8 mouse cellular contexts compared by ENCODE assay signal in genomic region chr13:24937839-24938166, GRCm38 (mm10). TPM values are rescaled to one million over a fixed set of nuclear protein-coding genes. Genes with fewer than 3 reads are reported as not detected.
DNase-seq lines count a peak whose midpoint lies in the region; ATAC-seq and TF ChIP-seq lines count a peak whose summit lies in the region.

No protein-coding gene starts in this region.

- TF ChIP-seq EP300 in lung, postnatal 0 days (IDR thresholded peaks at IDR 0.05), result no peak

- no peak for TF ChIP-seq POLR2A in limb, embryonic 14.5 days (IDR thresholded peaks at IDR 0.05; ENCODE audit: borderline replicate concordance, extremely low read depth, insufficient read depth, insufficient read length)

- TF ChIP-seq CTCF in lung, postnatal 0 days (IDR thresholded peaks at IDR 0.05), result no peak

- no peak for ATAC-seq in lung, postnatal 0 days
- ATAC-seq in forebrain, embryonic 11.5 days (replicated peaks; ENCODE audit: low FRiP score), result peak; percentile 45
- ATAC-seq in limb, embryonic 14.5 days (ENCODE audit: low FRiP score, low read depth), result peak; percentile 58; the same call in 1 of the 2 replicates
- no peak for ATAC-seq in stomach, embryonic 14.5 days (ENCODE audit: insufficient number of reproducible peaks, insufficient read depth, low FRiP score, low read depth)

- DNase-seq in lung, postnatal 0 days (ENCODE audit: low spot score), result peak; percentile 9
- no peak for DNase-seq in lung, postnatal 25 days (ENCODE audit: low spot score)
- DNase-seq in forebrain, embryonic 11.5 days (ENCODE audit: low spot score), result no peak
- DNase-seq in limb, embryonic 14.5 days (ENCODE audit: low spot score), result no peak
- DNase-seq in adipocyte (ENCODE audit: low spot score), result no peak
- no peak for DNase-seq in embryo, embryonic 11 days
- DNase-seq in thymus, postnatal 25 days, result no peak

- peak overlapping the region; percentile 86 for H3K9ac ChIP-seq in lung, postnatal 0 days (replicated peaks; ENCODE audit: low read depth)
- peak overlapping the region; percentile 92 for H3K9ac ChIP-seq in forebrain, embryonic 11.5 days (ENCODE audit: low read length)
- H3K9ac ChIP-seq in limb, embryonic 14.5 days (ENCODE audit: low read depth, low read length, severe bottlenecking), result peak overlapping the region; percentile 92
- peak overlapping the region; percentile 87 for H3K9ac ChIP-seq in stomach, embryonic 14.5 days (replicated peaks; ENCODE audit: low read depth, low read length)

- peak overlapping the region; percentile 79 for H3K4me2 ChIP-seq in lung, postnatal 0 days (replicated peaks; ENCODE audit: low read depth, low read length)
- H3K4me2 ChIP-seq in forebrain, embryonic 11.5 days (ENCODE audit: low read depth, low read length, severe bottlenecking), result peak overlapping the region; percentile 88
- H3K4me2 ChIP-seq in limb, embryonic 14.5 days (replicated peaks; ENCODE audit: low read depth, low read length, severe bottlenecking), result peak overlapping the region; percentile 73
- H3K4me2 ChIP-seq in stomach, embryonic 14.5 days (replicated peaks; ENCODE audit: low read depth, low read length), result peak overlapping the region; percentile 73

- 15% methylated on average over 12 of the region's 12 CpGs for WGBS in lung, postnatal 0 days
- 17% methylated on average over 12 of the region's 12 CpGs for WGBS in forebrain, embryonic 11.5 days
- 19% methylated on average over 12 of the region's 12 CpGs for WGBS in limb, embryonic 14.5 days
- WGBS in stomach, embryonic 14.5 days, result 22% methylated on average over 12 of the region's 12 CpGs

- H3K4me1 ChIP-seq in lung, postnatal 0 days (ENCODE audit: insufficient read depth, low read depth, low read length), result no peaks in the 10 kb centered on the region
- 0 out of 2 replicates have a peak, but pooled peaks cover 2% of the 10 kb centered on the region for H3K4me1 ChIP-seq in forebrain, embryonic 11.5 days (replicated peaks; ENCODE audit: control insufficient read depth, insufficient read depth, low read length)
- peaks cover 6% of the 10 kb centered on the region for H3K4me1 ChIP-seq in limb, embryonic 14.5 days (ENCODE audit: control insufficient read depth, insufficient read depth, low read length)
- no peaks in the 10 kb centered on the region for H3K4me1 ChIP-seq in stomach, embryonic 14.5 days (ENCODE audit: control insufficient read depth, insufficient read depth, low read length)

- peak overlapping the region; percentile 75; the same call in 1 of the 2 replicates for H3K27ac ChIP-seq in lung, postnatal 0 days (ENCODE audit: low read length)
- H3K27ac ChIP-seq in forebrain, embryonic 11.5 days (ENCODE audit: low read depth, low read length), result no peak overlapping the region
- H3K27ac ChIP-seq in limb, embryonic 14.5 days (replicated peaks; ENCODE audit: low read depth, low read length), result no peak overlapping the region
- H3K27ac ChIP-seq in stomach, embryonic 14.5 days (ENCODE audit: low read length), result peak overlapping the region; percentile 91; the same call in 1 of the 2 replicates

- H3K36me3 ChIP-seq in lung, postnatal 0 days (ENCODE audit: insufficient read depth, low read length), result no peaks in the 10 kb centered on the region
- no peaks in the 10 kb centered on the region for H3K36me3 ChIP-seq in forebrain, embryonic 11.5 days (ENCODE audit: control insufficient read depth, insufficient read depth, low read length)
- no peaks in the 10 kb centered on the region for H3K36me3 ChIP-seq in limb, embryonic 14.5 days (ENCODE audit: control insufficient read depth, insufficient read depth, low read length)
- H3K36me3 ChIP-seq in stomach, embryonic 14.5 days (ENCODE audit: control insufficient read depth, insufficient read depth, low read length), result no peaks in the 10 kb centered on the region

- H3K27me3 ChIP-seq in lung, postnatal 0 days (replicated peaks; ENCODE audit: insufficient read depth, low read length), result no peaks in the 10 kb centered on the region
- H3K27me3 ChIP-seq in forebrain, embryonic 11.5 days (ENCODE audit: control insufficient read depth, insufficient read depth, low read length), result no peaks in the 10 kb centered on the region
- H3K27me3 ChIP-seq in limb, embryonic 14.5 days (ENCODE audit: control insufficient read depth, insufficient read depth, low read length), result no peaks in the 10 kb centered on the region
- no peaks in the 10 kb centered on the region for H3K27me3 ChIP-seq in stomach, embryonic 14.5 days (ENCODE audit: control insufficient read depth, insufficient read depth, low read length)

- H3K9me3 ChIP-seq in lung, postnatal 0 days (ENCODE audit: low read length), result no peaks in the 10 kb centered on the region
- H3K9me3 ChIP-seq in forebrain, embryonic 11.5 days (ENCODE audit: control insufficient read depth, low read length), result no peaks in the 10 kb centered on the region
- H3K9me3 ChIP-seq in limb, embryonic 14.5 days (ENCODE audit: control insufficient read depth, low read length), result no peaks in the 10 kb centered on the region
- H3K9me3 ChIP-seq in stomach, embryonic 14.5 days (ENCODE audit: control insufficient read depth, low read depth, low read length), result no peaks in the 10 kb centered on the region

- peak overlapping the region; percentile 96 for H3K4me3 ChIP-seq in lung, postnatal 0 days (ENCODE audit: low read depth, low read length)
- H3K4me3 ChIP-seq in forebrain, embryonic 11.5 days (ENCODE audit: low read depth, low read length), result peak overlapping the region; percentile 82
- peak overlapping the region; percentile 92 for H3K4me3 ChIP-seq in limb, embryonic 14.5 days (replicated peaks; ENCODE audit: low read length)
- peak overlapping the region; percentile 86 for H3K4me3 ChIP-seq in stomach, embryonic 14.5 days (ENCODE audit: low read depth, low read length)

RNA-seq across cellular contexts. Expression of gene Aldh5a1, which starts 0.3 kb away (rescaled TPM):
- 2.0 and 2.3 TPM in 2 replicates for polyA plus RNA-seq in lung, postnatal 0 days (2015; fragmentation: Nextera tagmentation; extraction: Ambion mirVana)
- 10.4 and 10.5 TPM in 2 replicates for polyA plus RNA-seq in forebrain, embryonic 11.5 days (2014; fragmentation: Nextera tagmentation; extraction: Ambion mirVana)
- 6.3 and 6.7 TPM in 2 replicates for polyA plus RNA-seq in limb, embryonic 14.5 days (2012; rRNA removed)
- polyA plus RNA-seq in limb, embryonic 14.5 days (2014; fragmentation: Nextera tagmentation; extraction: Ambion mirVana), result 5.3 and 5.5 TPM in 2 replicates
- polyA plus RNA-seq in stomach, embryonic 14.5 days (2014; fragmentation: Nextera tagmentation; extraction: Ambion mirVana), result 9.3 and 10.6 TPM in 2 replicates

RNA-seq across cellular contexts. Expression of gene Gpld1, which starts 5.1 kb away (rescaled TPM):
- 0.56 and 0.99 TPM in 2 replicates for polyA plus RNA-seq in lung, postnatal 0 days (2015; fragmentation: Nextera tagmentation; extraction: Ambion mirVana)
- 0.44 and 0.87 TPM in 2 replicates for polyA plus RNA-seq in forebrain, embryonic 11.5 days (2014; fragmentation: Nextera tagmentation; extraction: Ambion mirVana)
- polyA plus RNA-seq in limb, embryonic 14.5 days (2012; rRNA removed), result 2.1 and 2.4 TPM in 2 replicates
- 2.1 and 3.5 TPM in 2 replicates for polyA plus RNA-seq in limb, embryonic 14.5 days (2014; fragmentation: Nextera tagmentation; extraction: Ambion mirVana)
- polyA plus RNA-seq in stomach, embryonic 14.5 days (2014; fragmentation: Nextera tagmentation; extraction: Ambion mirVana), result 3.9 and 4.1 TPM in 2 replicates

Comparison
In these comparisons a context has a peak if more than half of its experiments do, and no peak if none do; other contexts are left out.
1. ATAC-seq: peak in forebrain, embryonic 11.5 days (single experiment) and limb, embryonic 14.5 days (single experiment); none in lung, postnatal 0 days (single experiment) and stomach, embryonic 14.5 days (single experiment).
2. H3K27ac ChIP-seq: peak in lung, postnatal 0 days (single experiment) and stomach, embryonic 14.5 days (single experiment); none in forebrain, embryonic 11.5 days (single experiment) and limb, embryonic 14.5 days (single experiment).
3. Peak in every context shown above with its lines, with median percentiles within 50 percentile points of each other: H3K4me2 ChIP-seq, H3K4me3 ChIP-seq and H3K9ac ChIP-seq.